ENCODE assay signal across 18 mouse cellular contexts in genomic region chr4:62807926-62808552, GRCm38 (mm10).
DNase-seq lines count a peak whose midpoint lies in the region; ATAC-seq and TF ChIP-seq lines count a peak whose summit lies in the region.
"Had no signal": no experiment of that assay in that cellular context is flagged by ENCODE, and none has a peak within 500 bp of the region (broad histone marks: within the 10 kb centered on the region; RNA-seq: fewer than 3 reads in every experiment).

No protein-coding gene starts in this region.

- no peaks in the 10 kb centered on the region for H3K27me3 ChIP-seq in liver, embryonic 14.5 days (ENCODE audit: control insufficient read depth, insufficient read depth, low read length)
- H3K27me3 ChIP-seq: forebrain, embryonic 13.5 days; lung, embryonic 15.5 days; neural tube, embryonic 15.5 days had no signal

- peak; percentile 68 for DNase-seq in heart, adult 11 months
- no peak for DNase-seq in heart, postnatal 10 days
- DNase-seq in liver, embryonic 14.5 days (ENCODE audit: low read depth in 3 of 3, low spot score in 3 of 3): no peak
- DNase-seq in liver: no peak
- DNase-seq in A20 (ENCODE audit: low read depth, low spot score): peak; percentile 10
- DNase-seq in induced T-regulatory cell, adult 2 months (ENCODE audit: low read depth): peak; percentile 25
- no peak for DNase-seq in right cerebral cortex, postnatal 36 days (ENCODE audit: low spot score in 2 of 2)
- DNase-seq in adrenal gland, adult (ENCODE audit: inconsistent age in 2 of 2, low spot score in 1 of 2): no peak
- DNase-seq: adrenal gland, postnatal 14 days; cerebellum, postnatal 10 days; embryo, embryonic 11 days; heart, adult 18-20 months; heart, postnatal 14 days had no signal

- no peaks in the 10 kb centered on the region for H3K36me3 ChIP-seq in liver, embryonic 14.5 days (replicated peaks; ENCODE audit: control insufficient read depth, insufficient read depth, low read depth)
- H3K36me3 ChIP-seq: lung, embryonic 15.5 days; neural tube, embryonic 15.5 days had no signal

- intact Hi-C loops in heart, postnatal 10 days (cut with DNase I): no loop called here

- ATAC-seq in liver, embryonic 14.5 days (ENCODE audit: insufficient read depth): no peak
- ATAC-seq: forebrain, embryonic 13.5 days; hindbrain, embryonic 16.5 days had no signal

- peaks cover 0 to 8% of the 10 kb centered on the region in 2 experiments; a peak in 2 of 4 replicates for H3K4me1 ChIP-seq in liver, embryonic 14.5 days (replicated peaks; ENCODE audit: control insufficient read depth in 2 of 2, insufficient read depth in 2 of 2, low read length in 1 of 2)
- H3K4me1 ChIP-seq: forebrain, embryonic 13.5 days had no signal

- H3K9me3 ChIP-seq in liver, embryonic 14.5 days (ENCODE audit: control insufficient read depth, low read length): no peaks in the 10 kb centered on the region
- H3K9me3 ChIP-seq: forebrain, embryonic 13.5 days; lung, embryonic 15.5 days; neural tube, embryonic 15.5 days had no signal

- H3K4me3 ChIP-seq in liver, embryonic 14.5 days (ENCODE audit: insufficient read depth in 1 of 2, low read depth in 2 of 2, low read length in 2 of 2): no peak overlapping the region
- H3K4me3 ChIP-seq: forebrain, embryonic 13.5 days; lung, embryonic 15.5 days; megakaryocyte, embryonic 14.5 days; neural tube, embryonic 15.5 days had no signal

- no peak overlapping the region for H3K9ac ChIP-seq in liver, embryonic 14.5 days (replicated peaks)
- H3K9ac ChIP-seq: forebrain, embryonic 13.5 days; lung, embryonic 15.5 days; neural tube, embryonic 15.5 days had no signal

- H3K27ac ChIP-seq in liver, embryonic 14.5 days: no peak overlapping the region
- H3K27ac ChIP-seq: forebrain, embryonic 13.5 days; lung, embryonic 15.5 days; neural tube, embryonic 15.5 days had no signal

- 49% methylated on average over 12 of the region's 12 CpGs for WGBS in liver, embryonic 14.5 days (ENCODE audit: insufficient replicate concordance)

- no peak overlapping the region for H3K4me2 ChIP-seq in liver, embryonic 14.5 days (ENCODE audit: low read depth)
- H3K4me2 ChIP-seq: forebrain, embryonic 13.5 days; lung, embryonic 15.5 days; neural tube, embryonic 15.5 days had no signal

- TF ChIP-seq CTCF in liver, embryonic 14.5 days (IDR thresholded peaks at IDR 0.05; ENCODE audit: low read depth): peak; percentile 22; the same call in 1 of the 2 replicates

- no peak for TF ChIP-seq EP300 in liver, embryonic 14.5 days (IDR thresholded peaks at IDR 0.05; ENCODE audit: low read depth)

Comparison
In these comparisons a context has a peak if more than half of its experiments do, and no peak if none do; other contexts are left out.
1. DNase-seq: peak in heart, adult 11 months (single experiment), A20 (single experiment) and induced T-regulatory cell, adult 2 months (single experiment); none in heart, postnatal 10 days (0 of 2), liver, embryonic 14.5 days (0 of 3), liver (single experiment), right cerebral cortex, postnatal 36 days (0 of 2) and adrenal gland, adult (0 of 2).